Mouse (Mus musculus): ENCODE data around the gene Bad.

DNA sequence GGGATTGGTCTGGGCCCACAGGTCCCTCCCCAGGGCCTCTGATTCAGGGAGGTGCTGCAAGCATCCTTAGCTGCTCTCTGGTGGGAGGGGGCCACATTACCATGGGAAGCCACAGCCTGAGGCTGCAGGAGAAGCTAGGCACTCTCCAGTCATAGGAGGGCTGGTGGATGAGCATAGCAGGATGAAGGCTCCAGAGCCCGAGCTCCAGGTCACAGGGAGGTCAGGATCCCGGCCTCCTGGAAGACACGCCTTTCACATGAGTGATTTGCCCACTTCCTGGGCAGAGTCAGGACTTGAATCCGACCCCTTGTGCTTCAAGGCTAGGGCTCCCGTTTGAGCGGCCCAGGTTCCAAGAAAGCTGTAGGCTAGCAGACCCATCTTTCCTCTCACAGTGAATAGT, 30.0 kb downstream of the Bad start:
- TF ChIP-seq CTCF (IDR thresholded peaks at IDR 0.05; ENCODE audit: borderline replicate concordance, control insufficient read depth, extremely low read depth, insufficient read depth, low read length, poor library complexity) = no peak
- TF ChIP-seq POLR2A (IDR thresholded peaks at IDR 0.05; ENCODE audit: control insufficient read depth, extremely low read depth, insufficient read depth, low read length, poor library complexity) = no peak

Measured in thymus, adult 2 months (tissue).